ENCODE assay signal across 8 mouse cellular contexts in genomic region chr1:86522286-86522871, GRCm38 (mm10). TPM values are rescaled to one million over a fixed set of nuclear protein-coding genes. Genes with fewer than 3 reads are reported as not detected.
DNase-seq lines count a peak whose midpoint lies in the region; ATAC-seq and TF ChIP-seq lines count a peak whose summit lies in the region.

No protein-coding gene starts in this region.

- WGBS in thymus, adult 2 months: 14% methylated on average over 7 of the region's 7 CpGs
- 21% methylated on average over 7 of the region's 7 CpGs for WGBS in embryonic facial prominence, embryonic 15.5 days
- 68% methylated on average over 7 of the region's 7 CpGs for WGBS in liver, embryonic 12.5 days (ENCODE audit: insufficient replicate concordance)
- 37% methylated on average over 7 of the region's 7 CpGs for WGBS in olfactory bulb, adult 2 months

- no peak for TF ChIP-seq POLR2A in thymus, adult 2 months (IDR thresholded peaks at IDR 0.05; ENCODE audit: control insufficient read depth, extremely low read depth, insufficient read depth, low read length, poor library complexity)
- TF ChIP-seq POLR2A in olfactory bulb, adult 2 months (IDR thresholded peaks at IDR 0.05; ENCODE audit: insufficient read depth, low read depth, low read length): no peak

- peak overlapping the region; percentile 20; the same call in 1 of the 2 replicates for H3K27ac ChIP-seq in thymus, adult 2 months (ENCODE audit: control insufficient read depth, insufficient read depth, low read length)
- peak overlapping the region; percentile 100 for H3K27ac ChIP-seq in embryonic facial prominence, embryonic 15.5 days (replicated peaks)
- peak overlapping the region; percentile 47 for H3K27ac ChIP-seq in liver, embryonic 12.5 days
- peak overlapping the region; percentile 48 for H3K27ac ChIP-seq in olfactory bulb, adult 2 months (ENCODE audit: insufficient read depth, low read depth, low read length)

- ATAC-seq in embryonic facial prominence, embryonic 15.5 days (ENCODE audit: insufficient number of reproducible peaks, low FRiP score, low TSS enrichment, low read depth): no peak
- no peak for ATAC-seq in liver, embryonic 12.5 days
- no peak for ATAC-seq in megakaryocyte progenitor cell, adult 5-6 weeks (replicated peaks; ENCODE audit: poor library complexity)
- ATAC-seq in monocyte, adult 5-6 weeks (replicated peaks; ENCODE audit: insufficient number of reproducible peaks, low FRiP score, low TSS enrichment, poor library complexity, severe bottlenecking): no peak

- H3K4me1 ChIP-seq in thymus, adult 2 months (replicated peaks; ENCODE audit: control insufficient read depth, insufficient read depth, low read length): peaks cover 32% of the 10 kb centered on the region
- H3K4me1 ChIP-seq in embryonic facial prominence, embryonic 15.5 days: peaks cover 29% of the 10 kb centered on the region
- H3K4me1 ChIP-seq in liver, embryonic 12.5 days: peaks cover 42% of the 10 kb centered on the region
- H3K4me1 ChIP-seq in olfactory bulb, adult 2 months (ENCODE audit: control insufficient read depth, insufficient read depth, low read length): peaks cover 20% of the 10 kb centered on the region

- 0 out of 2 replicates have a peak overlapping the region, but pooled peaks have one; percentile 3 for H3K4me2 ChIP-seq in embryonic facial prominence, embryonic 15.5 days (replicated peaks)
- H3K4me2 ChIP-seq in liver, embryonic 12.5 days: no peak overlapping the region

- no peaks in the 10 kb centered on the region for H3K27me3 ChIP-seq in thymus, adult 2 months (ENCODE audit: control insufficient read depth, insufficient read depth, low read length)
- no peaks in the 10 kb centered on the region for H3K27me3 ChIP-seq in embryonic facial prominence, embryonic 15.5 days
- H3K27me3 ChIP-seq in liver, embryonic 12.5 days (replicated peaks): 0 out of 2 replicates have a peak, but pooled peaks cover 5% of the 10 kb centered on the region

- H3K9ac ChIP-seq in embryonic facial prominence, embryonic 15.5 days: 0 out of 2 replicates have a peak overlapping the region, but pooled peaks have one; percentile 13
- no peak overlapping the region for H3K9ac ChIP-seq in liver, embryonic 12.5 days

- TF ChIP-seq CTCF in thymus, adult 2 months (IDR thresholded peaks at IDR 0.05; ENCODE audit: borderline replicate concordance, control insufficient read depth, extremely low read depth, insufficient read depth, low read length, poor library complexity): no peak
- no peak for TF ChIP-seq CTCF in olfactory bulb, adult 2 months (IDR thresholded peaks at IDR 0.05; ENCODE audit: insufficient read depth, low read depth, low read length)

- no peaks in the 10 kb centered on the region for H3K9me3 ChIP-seq in embryonic facial prominence, embryonic 15.5 days (replicated peaks)
- H3K9me3 ChIP-seq in liver, embryonic 12.5 days (replicated peaks): no peaks in the 10 kb centered on the region

- no peak overlapping the region for H3K4me3 ChIP-seq in thymus, adult 2 months (ENCODE audit: control insufficient read depth, insufficient read depth, low read length)
- H3K4me3 ChIP-seq in embryonic facial prominence, embryonic 15.5 days (replicated peaks): no peak overlapping the region
- no peak overlapping the region for H3K4me3 ChIP-seq in liver, embryonic 12.5 days
- H3K4me3 ChIP-seq in olfactory bulb, adult 2 months (ENCODE audit: insufficient read depth, low read depth, low read length): no peak overlapping the region

- DNase-seq in thymus, adult 2 months: no peak
- DNase-seq in thymus, postnatal 0 days (ENCODE audit: low spot score): no peak
- peak; percentile 65 for DNase-seq in heart, postnatal 4 days

- no peaks in the 10 kb centered on the region for H3K36me3 ChIP-seq in thymus, adult 2 months (ENCODE audit: control insufficient read depth, insufficient read depth, low read length)
- H3K36me3 ChIP-seq in embryonic facial prominence, embryonic 15.5 days: no peaks in the 10 kb centered on the region
- 0 out of 2 replicates have a peak, but pooled peaks cover 2% of the 10 kb centered on the region for H3K36me3 ChIP-seq in liver, embryonic 12.5 days

RNA-seq across cellular contexts. Expression of gene Ptma, which starts 4.1 kb away (rescaled TPM):
- polyA plus RNA-seq in thymus, adult 2 months (2012; rRNA removed): 2,341 and 3,054 TPM in 2 replicates
- 3,795 and 4,477 TPM in 2 replicates for polyA plus RNA-seq in thymus, postnatal 0 days (2015; fragmentation: Nextera tagmentation; extraction: Ambion mirVana)
- 1,945 and 2,079 TPM in 2 replicates for polyA plus RNA-seq in embryonic facial prominence, embryonic 15.5 days (2015; fragmentation: Nextera tagmentation; extraction: Ambion mirVana)
- total RNA-seq in heart, postnatal 4 days (2021): 100 to 1,000 TPM; 724 to 726 TPM
- 1,639 and 1,657 TPM in 2 replicates for polyA plus RNA-seq in liver, embryonic 12.5 days (2016; fragmentation: Nextera tagmentation; extraction: Ambion mirVana)
- polyA plus RNA-seq in olfactory bulb, adult 2 months (2012; ENCODE audit: insufficient read depth, insufficient read length, low replicate concordance, missing spikeins): 1,950 and 2,456 TPM in 2 replicates
- 6,310 and 6,455 TPM in 2 replicates for total RNA-seq in megakaryocyte progenitor cell, adult 5-6 weeks (2015)
- total RNA-seq in megakaryocyte progenitor cell, adult 5-6 weeks (2017): 6,827 and 7,265 TPM in 2 replicates
- total RNA-seq in monocyte, adult 5-6 weeks (2017): 2,048 to 2,960 TPM (median 2,606 TPM) in 3 replicates

Comparison
In these comparisons a context has a peak if more than half of its experiments do, and no peak if none do; other contexts are left out.
1. H3K27ac ChIP-seq: peak in every context shown above with its lines; median percentile 100 in embryonic facial prominence, embryonic 15.5 days; 48 in olfactory bulb, adult 2 months; 47 in liver, embryonic 12.5 days; 20 in thymus, adult 2 months.